In the genomic region with DNA sequence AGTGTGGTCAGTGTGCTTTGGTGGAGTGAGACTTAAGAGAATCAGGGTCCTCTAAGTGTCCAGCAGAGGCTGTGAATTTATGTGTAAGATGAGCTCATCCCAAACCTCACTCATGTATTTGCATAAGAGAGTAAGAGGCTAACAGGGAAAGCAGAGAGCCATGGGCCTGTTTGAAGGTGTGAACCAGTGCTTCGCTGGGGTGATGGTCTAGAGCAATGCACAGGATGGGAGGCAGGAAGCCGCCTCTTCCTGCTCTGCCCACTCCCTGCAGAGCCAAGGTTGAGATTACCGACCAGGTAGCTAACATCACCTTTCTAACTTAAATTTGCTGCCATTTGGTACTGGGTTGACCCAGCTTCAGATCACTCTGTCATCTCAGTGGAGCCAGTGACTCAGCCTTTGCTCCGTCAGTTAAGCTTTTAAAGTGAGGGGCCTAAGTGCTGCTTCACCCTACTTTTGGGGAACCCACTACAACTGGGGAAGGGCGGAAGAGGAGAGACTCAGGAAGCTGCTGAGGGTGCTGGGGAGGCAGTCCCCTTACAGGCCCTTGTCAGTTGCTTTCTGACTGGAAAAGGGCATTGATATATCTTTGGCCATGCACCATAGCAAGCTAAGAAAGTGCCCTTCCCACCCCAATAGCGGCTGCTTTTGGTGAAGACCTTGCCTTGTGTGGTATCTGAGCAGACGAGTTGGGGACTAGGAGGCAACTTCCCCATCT, we compare ENCODE assay signal across 14 mouse cellular contexts. TPM values are rescaled to one million over a fixed set of nuclear protein-coding genes. Genes with fewer than 3 reads are reported as not detected.
DNase-seq lines count a peak whose midpoint lies in the region; ATAC-seq and TF ChIP-seq lines count a peak whose summit lies in the region.
"Had no signal": no experiment of that assay in that cellular context is flagged by ENCODE, and none has a peak within 500 bp of the region (broad histone marks: within the 10 kb centered on the region; RNA-seq: fewer than 3 reads in every experiment).

No protein-coding gene starts in this region.

- peaks cover 45% of the 10 kb centered on the region for H3K36me3 ChIP-seq in hindbrain, postnatal 0 days (ENCODE audit: insufficient read depth, low read length)
- peaks cover 83% of the 10 kb centered on the region for H3K36me3 ChIP-seq in hindbrain, embryonic 14.5 days (replicated peaks; ENCODE audit: control insufficient read depth, insufficient read depth)
- peaks cover 36% of the 10 kb centered on the region for H3K36me3 ChIP-seq in forebrain, embryonic 16.5 days (ENCODE audit: control insufficient read depth, insufficient read depth)
- H3K36me3 ChIP-seq in midbrain, embryonic 14.5 days (ENCODE audit: control insufficient read depth, insufficient read depth, low read length) = peaks cover 78% of the 10 kb centered on the region

- no peaks in the 10 kb centered on the region for H3K9me3 ChIP-seq in hindbrain, postnatal 0 days (ENCODE audit: low read length)
- H3K9me3 ChIP-seq in hindbrain, embryonic 14.5 days (ENCODE audit: control insufficient read depth, low read length) = no peaks in the 10 kb centered on the region
- no peaks in the 10 kb centered on the region for H3K9me3 ChIP-seq in forebrain, embryonic 16.5 days (ENCODE audit: control insufficient read depth, low read length)
- H3K9me3 ChIP-seq in midbrain, embryonic 14.5 days (ENCODE audit: control insufficient read depth, low read length) = no peaks in the 10 kb centered on the region
- H3K9me3 ChIP-seq: G1E; liver, embryonic 15.5 days had no signal

- no peaks in the 10 kb centered on the region for H3K4me1 ChIP-seq in hindbrain, postnatal 0 days (ENCODE audit: insufficient read depth, low read length)
- no peaks in the 10 kb centered on the region for H3K4me1 ChIP-seq in hindbrain, embryonic 14.5 days (replicated peaks; ENCODE audit: control insufficient read depth, insufficient read depth, low read length)
- no peaks in the 10 kb centered on the region for H3K4me1 ChIP-seq in forebrain, embryonic 16.5 days (replicated peaks; ENCODE audit: control insufficient read depth, insufficient read depth, low read length)
- H3K4me1 ChIP-seq in midbrain, embryonic 14.5 days (ENCODE audit: control insufficient read depth, insufficient read depth, low read length) = no peaks in the 10 kb centered on the region

- H3K27ac ChIP-seq in hindbrain, postnatal 0 days = peak overlapping the region; percentile 54; the same call in 1 of the 2 replicates
- no peak overlapping the region for H3K27ac ChIP-seq in hindbrain, embryonic 14.5 days
- H3K27ac ChIP-seq in forebrain, embryonic 16.5 days (ENCODE audit: low read length) = no peak overlapping the region
- no peak overlapping the region for H3K27ac ChIP-seq in midbrain, embryonic 14.5 days (replicated peaks; ENCODE audit: low read depth, low read length)
- H3K27ac ChIP-seq: liver, embryonic 15.5 days had no signal

- H3K27me3 ChIP-seq in hindbrain, postnatal 0 days (ENCODE audit: insufficient read depth, low read length) = no peaks in the 10 kb centered on the region
- no peaks in the 10 kb centered on the region for H3K27me3 ChIP-seq in hindbrain, embryonic 14.5 days (ENCODE audit: control insufficient read depth, insufficient read depth, low read length)
- no peaks in the 10 kb centered on the region for H3K27me3 ChIP-seq in forebrain, embryonic 16.5 days (replicated peaks; ENCODE audit: control insufficient read depth, insufficient read depth, low read length)
- H3K27me3 ChIP-seq in midbrain, embryonic 14.5 days (ENCODE audit: control insufficient read depth, insufficient read depth, low read length) = no peaks in the 10 kb centered on the region
- H3K27me3 ChIP-seq: liver, embryonic 15.5 days had no signal

- peak; percentile 15 for DNase-seq in cerebellum, adult 8-10 months
- DNase-seq in cerebellum, adult 11-12 months = no peak
- DNase-seq in hindbrain, postnatal 0 days (ENCODE audit: low spot score) = no peak
- no peak for DNase-seq in hindbrain, embryonic 14.5 days (ENCODE audit: low spot score)
- DNase-seq in testis, postnatal 10 days (ENCODE audit: low spot score) = peak; percentile 33
- DNase-seq in testis, postnatal 14 days (ENCODE audit: low spot score) = no peak
- no peak for DNase-seq in midbrain, embryonic 14.5 days
- DNase-seq: adrenal gland, postnatal 36 days; embryo, embryonic 11 days; right cerebral cortex, postnatal 4 days had no signal

- no peak overlapping the region for H3K4me2 ChIP-seq in hindbrain, postnatal 0 days (ENCODE audit: low read depth, low read length)
- H3K4me2 ChIP-seq in hindbrain, embryonic 14.5 days (replicated peaks) = no peak overlapping the region
- H3K4me2 ChIP-seq in forebrain, embryonic 16.5 days (ENCODE audit: low read length) = no peak overlapping the region
- no peak overlapping the region for H3K4me2 ChIP-seq in midbrain, embryonic 14.5 days (ENCODE audit: low read length)
- H3K4me2 ChIP-seq: liver, embryonic 15.5 days had no signal

- no peak overlapping the region for H3K4me3 ChIP-seq in hindbrain, postnatal 0 days (ENCODE audit: low read length)
- no peak overlapping the region for H3K4me3 ChIP-seq in hindbrain, embryonic 14.5 days (replicated peaks; ENCODE audit: low read length)
- no peak overlapping the region for H3K4me3 ChIP-seq in forebrain, embryonic 16.5 days (replicated peaks; ENCODE audit: low read length)
- H3K4me3 ChIP-seq in midbrain, embryonic 14.5 days (replicated peaks; ENCODE audit: low read depth, low read length) = no peak overlapping the region
- H3K4me3 ChIP-seq: liver, embryonic 15.5 days had no signal

- ATAC-seq in hindbrain, postnatal 0 days = no peak
- ATAC-seq in hindbrain, embryonic 14.5 days (ENCODE audit: low FRiP score) = no peak
- no peak for ATAC-seq in forebrain, embryonic 16.5 days
- ATAC-seq in midbrain, embryonic 14.5 days (ENCODE audit: low FRiP score, low TSS enrichment) = no peak
- ATAC-seq: intestine, embryonic 16.5 days had no signal

- H3K9ac ChIP-seq in hindbrain, postnatal 0 days (replicated peaks; ENCODE audit: low read length) = no peak overlapping the region
- no peak overlapping the region for H3K9ac ChIP-seq in hindbrain, embryonic 14.5 days
- no peak overlapping the region for H3K9ac ChIP-seq in forebrain, embryonic 16.5 days (replicated peaks; ENCODE audit: low read depth, low read length)
- no peak overlapping the region for H3K9ac ChIP-seq in midbrain, embryonic 14.5 days (replicated peaks; ENCODE audit: low read length)
- H3K9ac ChIP-seq: liver, embryonic 15.5 days had no signal

- WGBS in hindbrain, postnatal 0 days = 92% methylated on average over 7 of the region's 7 CpGs
- WGBS in hindbrain, embryonic 14.5 days = 89% methylated on average over 7 of the region's 7 CpGs
- WGBS in forebrain, embryonic 16.5 days = 89% methylated on average over 7 of the region's 7 CpGs
- 94% methylated on average over 7 of the region's 7 CpGs for WGBS in midbrain, embryonic 14.5 days

- TF ChIP-seq CTCF in hindbrain, postnatal 0 days (IDR thresholded peaks at IDR 0.05; ENCODE audit: low read depth) = no peak

RNA-seq across cellular contexts. Expression of gene Sh2b3, which starts 24.8 kb away (rescaled TPM):
- 24.7 and 31.0 TPM in 2 replicates for total RNA-seq in hindbrain, postnatal 0 days (2014; rRNA removed)
- polyA plus RNA-seq in hindbrain, postnatal 0 days (2015; fragmentation: Nextera tagmentation; extraction: Ambion mirVana) = 6.5 and 6.6 TPM in 2 replicates
- 8.8 and 9.1 TPM in 2 replicates for polyA plus RNA-seq in hindbrain, embryonic 14.5 days (2014; fragmentation: Nextera tagmentation; extraction: Ambion mirVana)
- polyA plus RNA-seq in forebrain, embryonic 16.5 days (2015; fragmentation: Nextera tagmentation; extraction: Ambion mirVana) = 5.5 and 5.9 TPM in 2 replicates
- polyA plus RNA-seq in midbrain, embryonic 14.5 days (2014; fragmentation: Nextera tagmentation; extraction: Ambion mirVana) = 6.1 and 7.8 TPM in 2 replicates

RNA-seq across cellular contexts. Expression of gene Pheta1, which starts 36.1 kb away (rescaled TPM):
- total RNA-seq in hindbrain, postnatal 0 days (2014; rRNA removed) = 48.9 and 52.5 TPM in 2 replicates
- polyA plus RNA-seq in hindbrain, postnatal 0 days (2015; fragmentation: Nextera tagmentation; extraction: Ambion mirVana) = 28.0 and 28.3 TPM in 2 replicates
- 28.7 and 32.3 TPM in 2 replicates for polyA plus RNA-seq in hindbrain, embryonic 14.5 days (2014; fragmentation: Nextera tagmentation; extraction: Ambion mirVana)
- 55.7 TPM in 2 replicates for polyA plus RNA-seq in forebrain, embryonic 16.5 days (2015; fragmentation: Nextera tagmentation; extraction: Ambion mirVana)
- polyA plus RNA-seq in midbrain, embryonic 14.5 days (2014; fragmentation: Nextera tagmentation; extraction: Ambion mirVana) = 36.8 and 40.1 TPM in 2 replicates

Comparison
In these comparisons a context has a peak if more than half of its experiments do, and no peak if none do; other contexts are left out.
1. DNase-seq: peak in cerebellum, adult 8-10 months (single experiment) and testis, postnatal 10 days (single experiment); none in cerebellum, adult 11-12 months (single experiment), hindbrain, postnatal 0 days (single experiment), hindbrain, embryonic 14.5 days (single experiment), testis, postnatal 14 days (single experiment) and midbrain, embryonic 14.5 days (single experiment).